Mouse (Mus musculus): ENCODE data around the gene Dusp12. TPM values are rescaled to one million over a fixed set of nuclear protein-coding genes. Genes with fewer than 3 reads are reported as not detected.

Dusp12 gene
- polyA plus RNA-seq, 1 experiment from 2014 or later: 27.3 TPM

- ChIA-PET POLR2A (no interaction called here), CTCF (no interaction called here)
- no peak for ATAC-seq
- no peak for TF ChIP-seq CTCF (IDR thresholded peaks at IDR 0.05)
- in situ Hi-C loops (cut with MboI; ENCODE audit: low pct_unique_long_range_greater_than_20kb): no loop called here
- no peak for DNase-seq (ENCODE audit: low read depth, low spot score)
- no peaks in the 10 kb centered on the region for H3K27me3 ChIP-seq
Observed at GRCm38 (mm10) chr1:170864234-170864633, 21.1 kb downstream of the Dusp12 start.

GRCm38 (mm10) chr1:170863033-170863432 lies 22.3 kb downstream of the Dusp12 start:
- DNase-seq (ENCODE audit: low read depth, low spot score) (no peak), ATAC-seq (no peak)
- TF ChIP-seq CTCF (IDR thresholded peaks at IDR 0.05): no peak
- H3K27me3 ChIP-seq: no peaks in the 10 kb centered on the region
- in situ Hi-C loops (cut with MboI; ENCODE audit: low pct_unique_long_range_greater_than_20kb): no loop called here
- ChIA-PET POLR2A (no interaction called here), CTCF (no interaction called here)

- H3K27me3 ChIP-seq: no peaks in the 10 kb centered on the region
- DNase-seq (ENCODE audit: low read depth, low spot score): no peak
- ChIA-PET POLR2A (no interaction called here), CTCF (interaction anchor here (1.3 to 1.4 kb wide), 2 partner anchors 23 to 33 kb away, joined by 4 read pairs; partner anchors contain the start of genes Dusp12 and Gm26620)
- in situ Hi-C loops (cut with MboI; ENCODE audit: low pct_unique_long_range_greater_than_20kb): no loop called here
- TF ChIP-seq CTCF (IDR thresholded peaks at IDR 0.05): no peak
- no peak for ATAC-seq
Observed at GRCm38 (mm10) chr1:170862435-170862717, 23.0 kb downstream of the Dusp12 start.

- in situ Hi-C loops (cut with MboI; ENCODE audit: low pct_unique_long_range_greater_than_20kb): no loop called here
- no peaks in the 10 kb centered on the region for H3K27me3 ChIP-seq
- DNase-seq (ENCODE audit: low read depth, low spot score) (no peak), ATAC-seq (no peak)
- ChIA-PET CTCF (interaction anchor here (1.3 to 1.4 kb wide), 2 partner anchors 23 to 34 kb away, joined by 4 read pairs; partner anchors contain the start of genes Dusp12 and Gm26620), POLR2A (no interaction called here)
- no peak for TF ChIP-seq CTCF (IDR thresholded peaks at IDR 0.05)
Observed at GRCm38 (mm10) chr1:170861671-170862434, 23.5 kb downstream of the Dusp12 start.

GRCm38 (mm10) chr1:170858872-170859271 lies 26.5 kb downstream of the Dusp12 start:
- no peaks in the 10 kb centered on the region for H3K27me3 ChIP-seq
- POLR2A ChIA-PET: no interaction called here
- CTCF ChIA-PET: no interaction called here
- in situ Hi-C loops (cut with MboI; ENCODE audit: low pct_unique_long_range_greater_than_20kb): no loop called here
- ATAC-seq (no peak), DNase-seq (ENCODE audit: low read depth, low spot score) (no peak)
- no peak for TF ChIP-seq CTCF (IDR thresholded peaks at IDR 0.05)

GRCm38 (mm10) chr1:170857369-170857768 lies 28.0 kb downstream of the Dusp12 start:
- in situ Hi-C loops (cut with MboI; ENCODE audit: low pct_unique_long_range_greater_than_20kb): no loop called here
- ATAC-seq (no peak), DNase-seq (ENCODE audit: low read depth, low spot score) (no peak)
- no peak for TF ChIP-seq CTCF (IDR thresholded peaks at IDR 0.05)
- no peaks in the 10 kb centered on the region for H3K27me3 ChIP-seq
- ChIA-PET CTCF (no interaction called here), POLR2A (no interaction called here)

- ChIA-PET CTCF (interaction anchor here (0.9 to 1.2 kb wide), 3 partner anchors 10 to 20 kb away, joined by 3 read pairs; no protein-coding TSS in a partner anchor), POLR2A (interaction anchor here (2.4 kb wide), 1 partner anchor 12 kb away, joined by 6 read pairs; the partner anchor contains the start of gene Atf6)
- H3K27me3 ChIP-seq: no peaks in the 10 kb centered on the region
- TF ChIP-seq CTCF (IDR thresholded peaks at IDR 0.05): no peak
- DNase-seq (ENCODE audit: low read depth, low spot score): no peak
- in situ Hi-C loops (cut with MboI; ENCODE audit: low pct_unique_long_range_greater_than_20kb): no loop called here
- no peak for ATAC-seq
Observed at GRCm38 (mm10) chr1:170855056-170855760, 30.1 kb downstream of the Dusp12 start.

GRCm38 (mm10) chr1:170853604-170854003 lies 31.7 kb downstream of the Dusp12 start:
- ChIA-PET CTCF (interaction anchor here (0.9 kb wide), 1 partner anchor 221 kb away, joined by 3 read pairs; no protein-coding TSS in a partner anchor), POLR2A (interaction anchor here (0.6 to 2.4 kb wide), 2 partner anchors 13 to 1375 kb away, joined by 3 to 6 read pairs; partner anchors contain the start of gene Atf6)
- H3K27me3 ChIP-seq: no peaks in the 10 kb centered on the region
- TF ChIP-seq CTCF (IDR thresholded peaks at IDR 0.05): no peak
- DNase-seq (ENCODE audit: low read depth, low spot score) (no peak), ATAC-seq (no peak)
- in situ Hi-C loops (cut with MboI; ENCODE audit: low pct_unique_long_range_greater_than_20kb): no loop called here

GRCm38 (mm10) chr1:170850637-170851624 lies 34.4 kb downstream of the Dusp12 start:
- H3K27me3 ChIP-seq: no peaks in the 10 kb centered on the region
- ATAC-seq (no peak), DNase-seq (ENCODE audit: low read depth, low spot score) (no peak)
- TF ChIP-seq CTCF (IDR thresholded peaks at IDR 0.05): no peak
- CTCF ChIA-PET: no interaction called here
- in situ Hi-C loops (cut with MboI; ENCODE audit: low pct_unique_long_range_greater_than_20kb): no loop called here
- POLR2A ChIA-PET: no interaction called here

GRCm38 (mm10) chr1:170850007-170850406 lies 35.3 kb downstream of the Dusp12 start:
- no peaks in the 10 kb centered on the region for H3K27me3 ChIP-seq
- DNase-seq (ENCODE audit: low read depth, low spot score): no peak
- POLR2A ChIA-PET: no interaction called here
- in situ Hi-C loops (cut with MboI; ENCODE audit: low pct_unique_long_range_greater_than_20kb): no loop called here
- CTCF ChIA-PET: no interaction called here
- no peak for TF ChIP-seq CTCF (IDR thresholded peaks at IDR 0.05)
- no peak for ATAC-seq

Measured in Patski (cell line).